ENCODE assay signal across 17 mouse cellular contexts in the genomic region with DNA sequence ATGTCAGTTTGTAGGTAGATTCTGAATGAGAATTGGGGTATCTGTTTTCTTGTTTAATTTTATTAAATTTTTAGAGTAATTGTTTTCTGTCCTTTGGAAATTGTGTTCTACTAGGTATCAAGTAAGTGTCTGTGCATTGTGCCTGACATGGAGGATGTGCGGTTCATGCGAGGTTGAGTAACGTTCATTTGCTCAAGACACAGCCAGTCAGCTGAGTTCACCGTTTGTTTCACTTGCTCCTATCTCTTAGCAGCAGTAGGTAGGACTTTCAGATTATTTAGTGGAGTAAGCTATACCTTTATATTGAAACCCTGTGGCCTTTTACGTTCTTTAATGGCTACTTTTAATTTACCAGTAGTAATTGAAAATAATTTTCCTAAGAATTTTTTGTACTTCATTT.
"Had no signal": no experiment of that assay in that cellular context is flagged by ENCODE, and none has a peak within 500 bp of the region (broad histone marks: within the 10 kb centered on the region; RNA-seq: fewer than 3 reads in every experiment).

No protein-coding gene starts in this region.

- ATAC-seq: hindbrain, embryonic 16.5 days; inflammation-experienced regulatory T-cells, adult 6 months; intestine, embryonic 15.5 days; intestine, postnatal 0 days had no signal

- DNase-seq: gastrocnemius, adult 2 months; gastrocnemius, postnatal 10 days; gastrocnemius, postnatal 25 days; heart, adult 2 months; heart, postnatal 4 days; kidney, adult 18-20 months; kidney, adult 8-10 months; kidney, postnatal 10 days; kidney, postnatal 36 days; layer of hippocampus, adult 9-11 months; layer of hippocampus, postnatal 36 days; liver; liver, embryonic 13.5 days had no signal
